ENCODE assay signal across 8 mouse cellular contexts in the genomic region with DNA sequence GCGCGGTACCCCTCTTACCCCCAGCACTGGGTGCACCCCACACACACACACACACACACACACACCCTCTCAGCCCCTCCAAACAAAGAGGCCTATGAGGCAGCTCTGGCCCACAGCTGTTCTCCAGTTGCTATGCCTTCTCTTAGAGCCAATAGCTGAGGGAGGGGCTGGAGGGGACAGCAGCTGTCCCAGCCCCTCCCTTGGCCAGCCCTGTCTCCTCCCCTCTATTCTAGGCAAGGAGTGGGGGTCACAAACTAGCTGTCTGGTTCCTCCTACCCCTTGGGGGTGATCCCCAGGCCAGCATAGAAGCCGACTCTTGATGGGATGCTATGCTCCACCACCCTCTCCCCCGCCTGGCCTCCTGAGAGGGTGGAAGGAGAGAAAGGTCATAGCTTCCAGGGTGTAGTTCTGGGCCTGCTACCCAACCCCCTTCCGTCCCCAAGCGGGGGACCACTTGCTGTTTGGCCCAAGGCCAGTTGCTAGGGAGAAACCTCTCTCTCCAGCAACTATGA. TPM values are rescaled to one million over a fixed set of nuclear protein-coding genes. Genes with fewer than 3 reads are reported as not detected.
DNase-seq lines count a peak whose midpoint lies in the region; ATAC-seq lines count a peak whose summit lies in the region.

No protein-coding gene starts in this region.

- DNase-seq in kidney, postnatal 25 days = no peak
- peak; percentile 30 for DNase-seq in embryo, embryonic 11.5 days (ENCODE audit: low read depth, low spot score)
- DNase-seq in heart, adult 8-10 months (ENCODE audit: low spot score) = peak; percentile 35
- DNase-seq in B cell, adult 2 months = no peak
- DNase-seq in layer of hippocampus, adult 11-12 months (ENCODE audit: low spot score) = no peak

- peak overlapping the region; percentile 59 for H3K4me3 ChIP-seq in kidney, embryonic 15.5 days (replicated peaks)
- H3K4me3 ChIP-seq in limb, embryonic 12.5 days (replicated peaks) = peak overlapping the region; percentile 57
- H3K4me3 ChIP-seq in stomach, embryonic 16.5 days (replicated peaks; ENCODE audit: low read length) = peak overlapping the region; percentile 68

- 9% methylated on average over 6 of the region's 6 CpGs for WGBS in kidney, embryonic 15.5 days
- WGBS in limb, embryonic 12.5 days = 16% methylated on average over 6 of the region's 6 CpGs
- 19% methylated on average over 6 of the region's 6 CpGs for WGBS in stomach, embryonic 16.5 days

- H3K9me3 ChIP-seq in kidney, embryonic 15.5 days (replicated peaks) = no peaks in the 10 kb centered on the region
- no peaks in the 10 kb centered on the region for H3K9me3 ChIP-seq in limb, embryonic 12.5 days
- H3K9me3 ChIP-seq in stomach, embryonic 16.5 days (replicated peaks; ENCODE audit: control insufficient read depth, low read length) = no peaks in the 10 kb centered on the region

- peak overlapping the region; percentile 87 for H3K27ac ChIP-seq in kidney, embryonic 15.5 days
- H3K27ac ChIP-seq in limb, embryonic 12.5 days = peak overlapping the region; percentile 83
- peak overlapping the region; percentile 93 for H3K27ac ChIP-seq in stomach, embryonic 16.5 days (ENCODE audit: low read length)

- peaks cover 19% of the 10 kb centered on the region; the same call in 1 of the 2 replicates for H3K36me3 ChIP-seq in kidney, embryonic 15.5 days
- H3K36me3 ChIP-seq in limb, embryonic 12.5 days = peaks cover 10% of the 10 kb centered on the region; the same call in 1 of the 2 replicates
- no peaks in the 10 kb centered on the region for H3K36me3 ChIP-seq in stomach, embryonic 16.5 days (ENCODE audit: control insufficient read depth, insufficient read depth, low read length)

- H3K4me1 ChIP-seq in kidney, embryonic 15.5 days = peaks cover 51% of the 10 kb centered on the region
- peaks cover 60% of the 10 kb centered on the region for H3K4me1 ChIP-seq in limb, embryonic 12.5 days (replicated peaks)
- peaks cover 16% of the 10 kb centered on the region for H3K4me1 ChIP-seq in stomach, embryonic 16.5 days (ENCODE audit: control insufficient read depth, insufficient read depth, low read length)

- H3K4me2 ChIP-seq in kidney, embryonic 15.5 days = peak overlapping the region; percentile 88
- peak overlapping the region; percentile 87 for H3K4me2 ChIP-seq in limb, embryonic 12.5 days
- H3K4me2 ChIP-seq in stomach, embryonic 16.5 days (ENCODE audit: low read depth, low read length) = peak overlapping the region; percentile 72

- ATAC-seq in kidney, embryonic 15.5 days (replicated peaks; ENCODE audit: low FRiP score) = peak; percentile 57
- peak; percentile 49 for ATAC-seq in limb, embryonic 12.5 days (ENCODE audit: insufficient number of reproducible peaks, insufficient read depth, low FRiP score, low TSS enrichment, low read depth)
- ATAC-seq in stomach, embryonic 16.5 days (ENCODE audit: insufficient read depth, low FRiP score) = peak; percentile 63

- H3K9ac ChIP-seq in kidney, embryonic 15.5 days = no peak overlapping the region
- peak overlapping the region; percentile 68; the same call in 1 of the 2 replicates for H3K9ac ChIP-seq in limb, embryonic 12.5 days (replicated peaks)
- peak overlapping the region; percentile 83 for H3K9ac ChIP-seq in stomach, embryonic 16.5 days (ENCODE audit: low read length)

- peaks cover 30% of the 10 kb centered on the region for H3K27me3 ChIP-seq in kidney, embryonic 15.5 days
- H3K27me3 ChIP-seq in limb, embryonic 12.5 days = peaks cover 46% of the 10 kb centered on the region
- H3K27me3 ChIP-seq in stomach, embryonic 16.5 days (ENCODE audit: control insufficient read depth, insufficient read depth, low read length) = peaks cover 11% of the 10 kb centered on the region

RNA-seq across cellular contexts. Expression of gene Flnc, which starts 2.9 kb away (rescaled TPM):
- polyA plus RNA-seq in kidney, embryonic 15.5 days (2015; fragmentation: Nextera tagmentation; extraction: Ambion mirVana) = 7.7 and 9.3 TPM in 2 replicates
- total RNA-seq in heart, adult 8-10 months (2022) = 100 to 1,000 TPM; 195 to 305 (median 272) TPM
- 10.8 and 13.9 TPM in 2 replicates for polyA plus RNA-seq in limb, embryonic 12.5 days (2016; fragmentation: Nextera tagmentation; extraction: Ambion mirVana)
- 15.8 and 21.8 TPM in 2 replicates for polyA plus RNA-seq in stomach, embryonic 16.5 days (2015; fragmentation: Nextera tagmentation; extraction: Ambion mirVana)

RNA-seq across cellular contexts. Expression of gene Atp6v1f, which starts 31.5 kb away (rescaled TPM):
- 268 and 287 TPM in 2 replicates for polyA plus RNA-seq in kidney, embryonic 15.5 days (2015; fragmentation: Nextera tagmentation; extraction: Ambion mirVana)
- 100 to 1,000 TPM; 128 to 134 (median 131) TPM for total RNA-seq in heart, adult 8-10 months (2022)
- 208 and 216 TPM in 2 replicates for polyA plus RNA-seq in limb, embryonic 12.5 days (2016; fragmentation: Nextera tagmentation; extraction: Ambion mirVana)
- 228 and 239 TPM in 2 replicates for polyA plus RNA-seq in stomach, embryonic 16.5 days (2015; fragmentation: Nextera tagmentation; extraction: Ambion mirVana)

RNA-seq across cellular contexts. Expression of gene Atp6v1fnb, which starts 35.2 kb away (rescaled TPM):
- polyA plus RNA-seq in kidney, embryonic 15.5 days (2015; fragmentation: Nextera tagmentation; extraction: Ambion mirVana) = not detected in 2 replicates
- not detected for total RNA-seq in heart, adult 8-10 months (2022)
- 0.64 TPM in 1 of 2 replicates, not detected in the other for polyA plus RNA-seq in limb, embryonic 12.5 days (2016; fragmentation: Nextera tagmentation; extraction: Ambion mirVana)
- polyA plus RNA-seq in stomach, embryonic 16.5 days (2015; fragmentation: Nextera tagmentation; extraction: Ambion mirVana) = not detected in 2 replicates

RNA-seq across cellular contexts. Expression of gene Ccdc136, which starts 39.9 kb away (rescaled TPM):
- polyA plus RNA-seq in kidney, embryonic 15.5 days (2015; fragmentation: Nextera tagmentation; extraction: Ambion mirVana) = 22.5 and 22.6 TPM in 2 replicates
- 1 to 10 TPM; 1.1 to 2.9 (median 2.5) TPM for total RNA-seq in heart, adult 8-10 months (2022)
- polyA plus RNA-seq in limb, embryonic 12.5 days (2016; fragmentation: Nextera tagmentation; extraction: Ambion mirVana) = 31.8 and 40.1 TPM in 2 replicates
- 14.4 and 15.4 TPM in 2 replicates for polyA plus RNA-seq in stomach, embryonic 16.5 days (2015; fragmentation: Nextera tagmentation; extraction: Ambion mirVana)

RNA-seq across cellular contexts. Expression of gene Opn1sw, which starts 47.7 kb away (rescaled TPM):
- polyA plus RNA-seq in kidney, embryonic 15.5 days (2015; fragmentation: Nextera tagmentation; extraction: Ambion mirVana) = 0.26 and 0.29 TPM in 2 replicates
- under 1 TPM in 2 of 4 experiments, not detected in 2; 0.22 to 0.79 TPM for total RNA-seq in heart, adult 8-10 months (2022)
- polyA plus RNA-seq in limb, embryonic 12.5 days (2016; fragmentation: Nextera tagmentation; extraction: Ambion mirVana) = 0.31 and 1.1 TPM in 2 replicates
- polyA plus RNA-seq in stomach, embryonic 16.5 days (2015; fragmentation: Nextera tagmentation; extraction: Ambion mirVana) = 0.86 and 1.1 TPM in 2 replicates

Comparison
In these comparisons a context has a peak if more than half of its experiments do, and no peak if none do; other contexts are left out.
1. DNase-seq: peak in embryo, embryonic 11.5 days (single experiment) and heart, adult 8-10 months (single experiment); none in kidney, postnatal 25 days (0 of 2), B cell, adult 2 months (0 of 2) and layer of hippocampus, adult 11-12 months (single experiment).
2. Peak in every context shown above with its lines, with median percentiles within 50 percentile points of each other: ATAC-seq, H3K27ac ChIP-seq, H3K4me2 ChIP-seq and H3K4me3 ChIP-seq.